Mouse (Mus musculus) spleen, postnatal 36 days (tissue): Measurements from ENCODE around the gene Meox1.

ENCODE experiments used
- DNase-seq, 2 experiments: peaks; one replicate each; pipeline ENCODE4 v3.0.0; 2022; ENCODE audit warnings: low spot score in 2 of 2, mixed read lengths in 1 of 2

Gene Meox1

DNA sequence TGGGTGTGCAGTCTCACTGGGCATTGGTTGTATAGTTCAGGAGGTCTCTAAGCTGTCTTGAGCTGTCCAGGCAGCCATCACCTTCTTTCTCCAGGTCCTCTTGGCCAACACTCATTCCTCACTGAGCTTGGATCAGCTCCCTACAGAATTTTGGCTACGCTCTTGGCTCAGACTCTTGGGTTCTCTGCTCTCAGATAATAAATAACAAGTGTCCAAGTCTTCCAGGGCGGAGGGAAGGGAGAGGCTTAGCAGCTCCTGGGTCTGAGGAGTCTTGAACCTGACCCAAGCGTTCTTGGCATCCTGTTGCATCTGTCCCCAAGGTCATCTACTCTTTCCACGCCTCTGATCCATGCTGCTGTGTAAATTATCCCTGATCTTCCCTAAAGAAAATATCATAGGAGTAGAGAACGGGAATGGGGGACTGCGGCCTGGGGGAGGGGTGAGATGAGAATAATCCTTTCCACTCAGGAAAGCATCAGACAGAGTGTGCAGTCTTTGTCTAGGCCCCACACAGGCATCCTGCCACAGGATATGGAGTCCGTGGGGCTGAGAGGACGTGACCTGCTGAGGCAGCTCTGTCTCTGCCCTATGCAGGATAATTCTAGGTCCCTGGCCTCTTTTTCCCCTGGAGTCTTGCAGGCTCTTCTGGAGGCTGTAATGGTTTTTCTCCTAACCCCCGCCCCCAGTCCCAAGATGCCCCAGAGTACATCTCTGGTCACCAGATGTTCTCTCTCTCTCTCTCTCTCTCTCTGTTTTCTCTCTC lies 38.0 kb downstream of the Meox1 start:
- no peak for DNase-seq

GRCm38 (mm10) chr11:101851042-101851441 lies 43.1 kb downstream of the Meox1 start:
- no peak for DNase-seq

DNA sequence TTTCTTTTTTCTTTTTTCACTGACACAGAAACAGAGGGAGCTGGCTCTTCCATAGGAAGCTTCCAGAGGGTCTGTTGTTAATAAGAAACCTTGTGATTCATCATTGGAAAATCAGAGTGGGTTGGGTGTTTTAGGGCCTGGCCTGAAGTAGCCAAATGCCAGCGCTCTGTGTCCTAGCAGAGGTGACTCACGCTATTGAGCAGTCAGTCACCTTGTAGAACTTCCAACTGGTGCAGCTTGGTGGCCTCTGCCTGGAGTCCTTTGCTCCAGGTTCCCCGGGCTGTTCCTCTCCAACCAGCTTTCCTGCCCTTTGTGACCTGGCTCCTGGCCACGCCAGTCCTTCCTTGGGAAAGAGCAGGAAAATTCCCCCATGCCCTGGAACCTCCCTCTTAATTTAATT lies 44.9 kb downstream of the Meox1 start:
- DNase-seq = no peak

- no peak for DNase-seq
Observed at GRCm38 (mm10) chr11:101847509-101847908, 46.7 kb downstream of the Meox1 start.

- no peak for DNase-seq
Observed at GRCm38 (mm10) chr11:101842773-101843163, 51.4 kb downstream of the Meox1 start.

- DNase-seq = no peak
Observed at GRCm38 (mm10) chr11:101841998-101842772, 52.0 kb downstream of the Meox1 start.

DNA sequence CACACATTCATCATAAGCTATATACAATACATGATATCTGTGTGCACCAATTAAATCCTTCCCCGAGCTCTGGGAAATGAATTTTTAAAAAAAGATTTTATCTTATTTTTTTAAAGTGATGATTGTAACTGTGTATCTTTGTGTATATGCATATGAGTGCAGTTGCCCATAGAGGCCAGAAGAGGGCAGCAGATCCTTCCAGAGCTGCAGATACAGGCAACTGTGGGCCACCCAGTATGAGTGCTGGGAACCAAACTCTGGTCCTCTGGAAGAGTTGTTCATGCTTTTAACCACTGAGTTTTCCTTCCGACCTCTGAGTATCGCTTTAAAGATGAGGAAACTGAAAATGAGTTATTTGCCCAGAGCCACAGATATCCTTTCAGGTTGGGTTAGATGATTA lies 53.8 kb downstream of the Meox1 start:
- no peak for DNase-seq

GRCm38 (mm10) chr11:101839426-101839825 lies 54.7 kb downstream of the Meox1 start:
- DNase-seq = no peak

- DNase-seq = no peak
Observed at GRCm38 (mm10) chr11:101832001-101832400, 62.2 kb downstream of the Meox1 start.

DNA sequence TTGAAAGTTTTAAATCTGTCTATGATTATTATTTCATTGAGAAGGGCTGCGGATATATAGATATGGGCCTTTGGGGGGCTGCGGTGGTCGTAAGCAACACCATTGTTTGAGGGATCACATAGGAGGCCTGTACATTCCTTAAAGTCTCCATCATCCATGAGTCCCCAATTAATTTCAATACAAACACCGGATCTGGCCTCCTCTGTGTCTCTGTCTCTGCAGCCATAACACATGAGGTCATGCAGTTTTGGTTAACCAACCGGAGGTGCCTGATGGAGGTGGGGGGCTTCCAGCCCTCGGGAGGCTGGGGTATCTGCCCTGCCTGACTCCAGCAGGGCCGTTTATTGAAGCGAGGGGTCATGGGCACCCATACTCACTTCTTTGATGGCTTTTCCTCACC lies 63.6 kb downstream of the Meox1 start:
- no peak for DNase-seq

DNA sequence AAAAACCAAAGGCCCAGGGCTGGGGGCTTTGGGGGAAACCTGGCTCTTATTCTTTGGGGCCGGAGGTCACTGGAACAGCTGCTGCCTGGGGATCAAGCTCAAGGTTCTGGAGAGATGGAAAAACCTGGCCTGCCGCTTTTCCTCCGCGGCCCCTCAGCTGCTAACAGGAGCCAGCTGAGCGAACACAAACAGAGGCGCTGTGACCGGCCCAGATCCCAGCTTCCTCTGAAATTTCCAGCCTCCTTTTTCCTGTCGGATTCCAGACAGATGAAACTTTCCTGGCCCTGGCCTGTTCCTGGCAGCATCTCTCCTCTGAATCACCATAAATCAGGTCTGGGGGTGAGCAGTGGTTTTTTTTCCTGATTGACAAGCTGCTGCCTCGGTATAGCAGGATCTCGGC lies 64.1 kb downstream of the Meox1 start:
- no peak for DNase-seq

DNA sequence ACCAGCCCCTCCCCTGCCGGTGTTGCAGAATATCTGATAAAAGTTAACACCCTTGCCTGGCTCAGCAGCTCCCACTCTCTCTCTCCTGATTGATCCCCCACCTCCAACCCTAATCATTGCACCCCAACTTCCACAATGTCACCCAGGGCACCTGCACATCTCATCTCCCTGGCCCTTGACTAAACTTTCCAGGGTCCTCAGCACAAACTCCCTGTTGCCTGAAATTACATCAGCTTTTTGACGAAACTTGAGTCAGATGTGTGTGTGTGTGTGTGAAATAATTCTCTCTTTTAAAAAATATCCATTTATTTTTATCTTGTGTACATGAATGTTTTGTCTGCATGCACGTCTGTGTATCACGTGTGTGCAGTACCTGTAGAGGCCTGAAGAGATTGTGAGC lies 65.5 kb downstream of the Meox1 start:
- DNase-seq = no peak
